Mouse (Mus musculus): ENCODE measurements around the gene Nbea.

The Nbea gene

GRCm38 (mm10) chr3:55828481-55829256, 354.8 kb downstream of the Nbea start:
- no peak for DNase-seq (ENCODE audit: low spot score in 2 of 2)

- DNase-seq (ENCODE audit: low spot score in 2 of 2) = no peak
Measured at GRCm38 (mm10) chr3:55824864-55825263, 358.6 kb downstream of the Nbea start.

GRCm38 (mm10) chr3:55819598-55819997, 363.9 kb downstream of the Nbea start:
- no peak for DNase-seq (ENCODE audit: low spot score in 2 of 2)

- DNase-seq (ENCODE audit: low spot score in 2 of 2) = no peak
Measured at GRCm38 (mm10) chr3:55818082-55818481, 365.4 kb downstream of the Nbea start.

- no peak for DNase-seq (ENCODE audit: low spot score in 2 of 2)
Measured at GRCm38 (mm10) chr3:55816638-55817375, 366.7 kb downstream of the Nbea start.

GRCm38 (mm10) chr3:55816096-55816495, 367.4 kb downstream of the Nbea start:
- no peak for DNase-seq (ENCODE audit: low spot score in 2 of 2)

GRCm38 (mm10) chr3:55814993-55815625, 368.4 kb downstream of the Nbea start:
- no peak for DNase-seq (ENCODE audit: low spot score in 2 of 2)

- DNase-seq (ENCODE audit: low spot score in 2 of 2) = no peak
Measured at GRCm38 (mm10) chr3:55794768-55795167, 388.7 kb downstream of the Nbea start.

GRCm38 (mm10) chr3:55793842-55794575, 389.5 kb downstream of the Nbea start:
- DNase-seq (ENCODE audit: low spot score in 2 of 2) = no peak

GRCm38 (mm10) chr3:55792251-55792650, 391.2 kb downstream of the Nbea start:
- DNase-seq (ENCODE audit: low spot score in 2 of 2) = no peak

- no peak for DNase-seq (ENCODE audit: low spot score in 2 of 2)
Measured at GRCm38 (mm10) chr3:55790609-55791008, 392.9 kb downstream of the Nbea start.

- no peak for DNase-seq (ENCODE audit: low spot score in 2 of 2)
Measured at GRCm38 (mm10) chr3:55789856-55790255, 393.6 kb downstream of the Nbea start.

- no peak for DNase-seq (ENCODE audit: low spot score in 2 of 2)
Measured at GRCm38 (mm10) chr3:55788621-55789201, 394.8 kb downstream of the Nbea start.

- DNase-seq (ENCODE audit: low spot score in 2 of 2) = no peak
Measured at GRCm38 (mm10) chr3:55788214-55788586, 395.3 kb downstream of the Nbea start.

GRCm38 (mm10) chr3:55787487-55788213, 395.9 kb downstream of the Nbea start:
- DNase-seq (ENCODE audit: low spot score in 2 of 2) = no peak

- no peak for DNase-seq (ENCODE audit: low spot score in 2 of 2)
Measured at GRCm38 (mm10) chr3:55786835-55787486, 396.5 kb downstream of the Nbea start.

GRCm38 (mm10) chr3:55785981-55786725, 397.3 kb downstream of the Nbea start:
- DNase-seq (ENCODE audit: low spot score in 2 of 2) = no peak

GRCm38 (mm10) chr3:55785266-55785980, 398.1 kb downstream of the Nbea start:
- no peak for DNase-seq (ENCODE audit: low spot score in 2 of 2)

- no peak for DNase-seq (ENCODE audit: low spot score in 2 of 2)
Measured at GRCm38 (mm10) chr3:55784101-55784500, 399.4 kb downstream of the Nbea start.

Data from frontal cortex, postnatal 25 days (tissue).